Mouse (Mus musculus): ENCODE measurements around the gene Cnih4.

DNA sequence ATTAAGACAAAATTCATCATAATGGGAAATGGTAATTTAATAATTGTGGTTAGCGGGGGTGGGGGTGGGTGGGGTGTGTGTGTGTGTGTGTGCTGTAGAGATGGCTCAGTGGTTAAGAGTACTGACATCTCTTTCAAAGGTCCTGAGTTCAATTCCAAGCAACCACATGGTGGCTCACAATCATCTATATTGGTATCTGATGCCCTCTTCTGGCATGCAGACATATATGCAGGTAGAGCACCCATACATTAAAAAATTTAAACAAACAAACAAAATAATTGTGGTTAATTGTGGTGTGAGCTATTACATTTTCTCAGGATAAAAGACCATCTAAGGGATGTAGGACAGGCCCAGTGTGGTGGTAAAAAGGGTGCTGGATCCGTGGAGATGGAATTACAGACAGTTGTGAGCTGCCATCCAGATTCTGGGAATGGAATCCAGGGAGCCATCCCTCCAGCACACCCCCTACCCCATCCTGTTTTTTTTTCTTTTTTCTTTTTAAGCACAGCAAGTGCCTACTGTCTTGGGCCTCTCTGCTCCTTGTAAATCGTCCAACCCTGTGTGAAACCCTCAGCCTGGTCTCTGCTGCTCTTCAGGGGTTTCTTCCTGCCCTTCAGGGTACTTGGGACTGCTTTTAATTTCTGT, 5.0 kb downstream of the Cnih4 start:
- TF ChIP-seq CTCF (IDR thresholded peaks at IDR 0.05; ENCODE audit: control insufficient read depth, insufficient read depth, low read length) (no peak), POLR2A (IDR thresholded peaks at IDR 0.05; ENCODE audit: borderline replicate concordance, control insufficient read depth, low read depth, low read length) (no peak)

Measured in bone marrow, adult 2 months (tissue).